Mouse (Mus musculus): ENCODE results near the gene Tmem164. TPM values are rescaled to one million over a fixed set of nuclear protein-coding genes. Genes with fewer than 3 reads are reported as not detected.

Tmem164 gene
- polyA plus RNA-seq, 1 experiment from 2014 or later = 36.4 TPM

DNA sequence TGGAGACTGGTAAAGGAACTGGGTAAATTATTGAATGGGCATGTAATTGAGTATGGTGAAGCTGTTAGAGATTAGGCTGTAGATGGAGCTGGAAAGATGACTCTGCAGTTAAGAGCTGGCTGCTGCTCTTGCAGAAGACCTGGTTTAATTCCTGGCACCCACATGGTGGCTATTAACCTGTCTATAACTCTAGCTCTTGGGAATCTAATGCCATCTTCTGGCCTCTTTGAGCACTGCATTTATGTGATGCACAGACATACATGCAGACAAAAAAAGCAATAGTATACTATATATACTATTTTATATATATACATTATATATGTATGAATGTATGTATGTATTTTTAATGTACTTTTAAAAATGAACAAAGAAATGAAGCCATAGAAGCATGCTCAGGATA lies 66.2 kb downstream of the Tmem164 start:
- Histone ChIP-seq H3K36me3 (ENCODE audit: control insufficient read depth, insufficient read depth, low read length) (no peaks in the 10 kb centered on the region), H3K4me3 (ENCODE audit: low read depth, low read length) (no peak overlapping the region), H3K4me2 (ENCODE audit: low read depth, severe bottlenecking) (no peak overlapping the region), H3K4me1 (ENCODE audit: control insufficient read depth, insufficient read depth, low read length) (no peaks in the 10 kb centered on the region), H3K27me3 (ENCODE audit: control insufficient read depth, insufficient read depth, low read length) (0 out of 2 replicates have a peak, but pooled peaks cover 4% of the 10 kb centered on the region), H3K27ac (replicated peaks; ENCODE audit: low read depth, low read length) (no peak overlapping the region), H3K9ac (ENCODE audit: low read length) (no peak overlapping the region), H3K9me3 (ENCODE audit: control insufficient read depth, low read length) (no peaks in the 10 kb centered on the region)
- DNase-seq (ENCODE audit: low spot score) (no peak), ATAC-seq (ENCODE audit: insufficient number of reproducible peaks, low FRiP score, low TSS enrichment, low read depth) (no peak)

DNA sequence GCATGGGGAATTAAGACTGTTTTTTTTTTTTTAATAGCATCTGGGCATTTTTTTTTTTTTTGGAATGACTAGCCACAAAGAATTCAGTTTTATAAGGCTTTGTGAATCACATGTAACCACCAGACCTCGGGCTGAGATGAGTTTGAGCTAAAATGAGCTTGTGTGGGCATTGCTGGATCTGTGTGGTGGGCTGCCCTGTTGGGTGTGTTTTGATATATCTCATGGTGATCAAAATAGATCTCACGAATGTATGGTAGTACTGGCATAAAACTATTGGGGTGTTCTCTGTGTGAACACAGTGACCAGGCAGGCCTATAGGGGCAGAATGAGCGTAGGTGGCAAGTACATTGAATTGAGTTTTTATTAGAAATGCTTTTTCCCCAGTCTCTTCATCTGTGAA lies 67.4 kb downstream of the Tmem164 start:
- no peaks in the 10 kb centered on the region for H3K9me3 ChIP-seq (ENCODE audit: control insufficient read depth, low read length)
- H3K4me2 ChIP-seq (ENCODE audit: low read depth, severe bottlenecking) = no peak overlapping the region
- H3K9ac ChIP-seq (ENCODE audit: low read length) = no peak overlapping the region
- WGBS = 77% methylated on average over 3 of the region's 3 CpGs
- ATAC-seq (ENCODE audit: insufficient number of reproducible peaks, low FRiP score, low TSS enrichment, low read depth) (no peak), DNase-seq (ENCODE audit: low spot score) (no peak)
- no peaks in the 10 kb centered on the region for H3K36me3 ChIP-seq (ENCODE audit: control insufficient read depth, insufficient read depth, low read length)
- H3K4me3 ChIP-seq (ENCODE audit: low read depth, low read length) = no peak overlapping the region
- H3K27me3 ChIP-seq (ENCODE audit: control insufficient read depth, insufficient read depth, low read length) = 0 out of 2 replicates have a peak, but pooled peaks cover 4% of the 10 kb centered on the region
- no peak overlapping the region for H3K27ac ChIP-seq (replicated peaks; ENCODE audit: low read depth, low read length)
- H3K4me1 ChIP-seq (ENCODE audit: control insufficient read depth, insufficient read depth, low read length) = no peaks in the 10 kb centered on the region

DNA sequence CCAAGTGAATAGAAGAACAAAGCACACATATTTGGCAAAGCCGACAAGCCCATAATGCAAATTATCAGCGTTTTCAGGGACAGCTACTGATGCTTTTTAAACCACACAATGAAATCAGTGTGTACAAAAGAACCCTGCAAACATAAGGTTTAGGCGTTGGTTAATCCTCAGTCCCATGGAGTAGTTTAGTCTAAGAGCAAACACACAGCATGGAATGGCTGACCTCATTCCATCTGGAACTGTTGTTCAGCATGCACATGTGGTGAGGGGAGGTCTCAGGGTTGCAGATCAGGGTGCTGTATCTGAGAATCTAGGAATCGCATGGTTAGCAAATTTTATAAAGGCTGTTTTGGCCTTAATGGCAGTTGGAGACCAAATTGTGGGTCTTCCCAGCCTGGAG lies 69.6 kb downstream of the Tmem164 start:
- no peak overlapping the region for H3K4me2 ChIP-seq (ENCODE audit: low read depth, severe bottlenecking)
- H3K36me3 ChIP-seq (ENCODE audit: control insufficient read depth, insufficient read depth, low read length) = no peaks in the 10 kb centered on the region
- H3K4me3 ChIP-seq (ENCODE audit: low read depth, low read length) = no peak overlapping the region
- DNase-seq (ENCODE audit: low spot score) (no peak), ATAC-seq (ENCODE audit: insufficient number of reproducible peaks, low FRiP score, low TSS enrichment, low read depth) (no peak)
- H3K4me1 ChIP-seq (ENCODE audit: control insufficient read depth, insufficient read depth, low read length) = no peaks in the 10 kb centered on the region
- WGBS = 84% methylated on average over 4 of the region's 4 CpGs
- H3K27me3 ChIP-seq (ENCODE audit: control insufficient read depth, insufficient read depth, low read length) = 0 out of 2 replicates have a peak, but pooled peaks cover 8% of the 10 kb centered on the region
- no peak overlapping the region for H3K27ac ChIP-seq (replicated peaks; ENCODE audit: low read depth, low read length)
- no peak overlapping the region for H3K9ac ChIP-seq (ENCODE audit: low read length)
- H3K9me3 ChIP-seq (ENCODE audit: control insufficient read depth, low read length) = no peaks in the 10 kb centered on the region

DNA sequence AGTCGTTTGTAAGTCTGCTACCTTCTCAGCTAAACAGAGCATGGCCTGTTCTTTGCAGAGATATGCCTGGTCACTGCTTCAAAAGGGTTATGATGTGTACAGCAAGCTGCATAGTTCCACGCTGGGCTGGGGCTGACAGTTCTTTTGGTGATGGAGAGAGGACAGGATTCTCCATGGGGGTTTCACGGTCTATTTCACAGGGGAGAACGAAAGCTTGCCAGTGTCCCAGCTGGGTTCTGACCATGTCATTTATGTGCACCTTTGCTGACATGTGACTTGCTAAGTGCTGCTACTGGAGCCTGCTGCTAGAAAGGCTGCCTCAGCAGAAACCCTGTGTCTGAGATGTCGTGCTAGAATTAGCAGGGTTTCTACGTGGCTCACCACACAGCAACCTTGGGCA lies 74.3 kb downstream of the Tmem164 start:
- H3K36me3 ChIP-seq (ENCODE audit: control insufficient read depth, insufficient read depth, low read length) = no peaks in the 10 kb centered on the region
- DNase-seq (ENCODE audit: low spot score) (no peak), ATAC-seq (ENCODE audit: insufficient number of reproducible peaks, low FRiP score, low TSS enrichment, low read depth) (no peak)
- H3K27me3 ChIP-seq (ENCODE audit: control insufficient read depth, insufficient read depth, low read length) = 0 out of 2 replicates have a peak, but pooled peaks cover 8% of the 10 kb centered on the region
- H3K4me3 ChIP-seq (ENCODE audit: low read depth, low read length) = no peak overlapping the region
- H3K9me3 ChIP-seq (ENCODE audit: control insufficient read depth, low read length) = no peaks in the 10 kb centered on the region
- 90% methylated on average over 6 of the region's 6 CpGs for WGBS
- no peak overlapping the region for H3K27ac ChIP-seq (replicated peaks; ENCODE audit: low read depth, low read length)
- no peak overlapping the region for H3K4me2 ChIP-seq (ENCODE audit: low read depth, severe bottlenecking)
- no peaks in the 10 kb centered on the region for H3K4me1 ChIP-seq (ENCODE audit: control insufficient read depth, insufficient read depth, low read length)
- no peak overlapping the region for H3K9ac ChIP-seq (ENCODE audit: low read length)

DNA sequence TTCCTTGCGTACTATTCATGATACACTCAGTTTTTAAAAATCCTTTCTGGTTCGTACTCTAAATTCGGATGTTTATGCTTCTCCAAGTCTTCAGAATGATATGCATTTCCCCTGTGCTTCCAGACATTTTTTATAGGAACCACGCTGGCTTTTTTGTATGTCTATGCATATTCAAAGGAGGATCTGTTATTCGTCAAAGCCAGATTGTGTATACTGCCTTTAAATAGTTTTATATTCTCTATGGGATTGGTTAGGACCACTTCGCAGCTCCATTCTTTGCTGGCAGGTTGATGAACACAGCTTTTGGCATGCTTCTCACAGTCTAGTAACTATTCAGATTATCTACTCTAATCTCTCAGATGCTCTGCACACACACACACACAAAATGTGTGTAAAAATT lies 79.2 kb downstream of the Tmem164 start:
- Histone ChIP-seq H3K4me3 (ENCODE audit: low read depth, low read length) (no peak overlapping the region), H3K36me3 (ENCODE audit: control insufficient read depth, insufficient read depth, low read length) (no peaks in the 10 kb centered on the region), H3K27ac (replicated peaks; ENCODE audit: low read depth, low read length) (no peak overlapping the region), H3K4me2 (ENCODE audit: low read depth, severe bottlenecking) (no peak overlapping the region), H3K27me3 (ENCODE audit: control insufficient read depth, insufficient read depth, low read length) (peaks cover 7% of the 10 kb centered on the region; the same call in 1 of the 2 replicates), H3K4me1 (ENCODE audit: control insufficient read depth, insufficient read depth, low read length) (no peaks in the 10 kb centered on the region), H3K9ac (ENCODE audit: low read length) (no peak overlapping the region), H3K9me3 (ENCODE audit: control insufficient read depth, low read length) (no peaks in the 10 kb centered on the region)
- DNase-seq (ENCODE audit: low spot score) = no peak
- WGBS = 88% methylated on average over 6 of the region's 6 CpGs
- ATAC-seq (ENCODE audit: insufficient number of reproducible peaks, low FRiP score, low TSS enrichment, low read depth) = no peak

DNA sequence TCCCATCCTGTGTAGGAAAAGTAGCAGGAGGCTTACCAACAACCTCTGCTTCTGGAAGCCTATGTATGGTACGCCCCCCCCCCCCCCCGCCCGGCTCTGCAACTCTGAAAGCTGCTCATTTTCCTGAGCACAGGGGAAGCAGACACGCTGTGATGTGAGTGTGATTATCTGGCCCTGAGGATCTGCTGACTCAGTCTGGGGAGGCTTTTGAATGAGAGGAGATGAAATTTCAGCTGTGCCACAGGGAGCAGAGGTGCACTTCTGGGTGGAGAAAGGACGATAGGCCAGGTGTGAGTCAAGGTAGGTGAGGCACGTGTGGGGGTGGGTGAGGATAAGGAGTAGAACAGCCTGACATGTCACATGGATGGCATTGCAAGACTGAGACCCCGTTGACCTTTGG lies 82.1 kb downstream of the Tmem164 start:
- Histone ChIP-seq H3K36me3 (ENCODE audit: control insufficient read depth, insufficient read depth, low read length) (no peaks in the 10 kb centered on the region), H3K4me2 (ENCODE audit: low read depth, severe bottlenecking) (no peak overlapping the region), H3K27me3 (ENCODE audit: control insufficient read depth, insufficient read depth, low read length) (peaks cover 3% of the 10 kb centered on the region; the same call in 1 of the 2 replicates), H3K4me1 (ENCODE audit: control insufficient read depth, insufficient read depth, low read length) (no peaks in the 10 kb centered on the region), H3K27ac (replicated peaks; ENCODE audit: low read depth, low read length) (no peak overlapping the region), H3K9me3 (ENCODE audit: control insufficient read depth, low read length) (no peaks in the 10 kb centered on the region), H3K4me3 (ENCODE audit: low read depth, low read length) (no peak overlapping the region), H3K9ac (ENCODE audit: low read length) (no peak overlapping the region)
- DNase-seq (ENCODE audit: low spot score) = no peak
- ATAC-seq (ENCODE audit: insufficient number of reproducible peaks, low FRiP score, low TSS enrichment, low read depth) = no peak
- 87% methylated on average over 7 of the region's 7 CpGs for WGBS

DNA sequence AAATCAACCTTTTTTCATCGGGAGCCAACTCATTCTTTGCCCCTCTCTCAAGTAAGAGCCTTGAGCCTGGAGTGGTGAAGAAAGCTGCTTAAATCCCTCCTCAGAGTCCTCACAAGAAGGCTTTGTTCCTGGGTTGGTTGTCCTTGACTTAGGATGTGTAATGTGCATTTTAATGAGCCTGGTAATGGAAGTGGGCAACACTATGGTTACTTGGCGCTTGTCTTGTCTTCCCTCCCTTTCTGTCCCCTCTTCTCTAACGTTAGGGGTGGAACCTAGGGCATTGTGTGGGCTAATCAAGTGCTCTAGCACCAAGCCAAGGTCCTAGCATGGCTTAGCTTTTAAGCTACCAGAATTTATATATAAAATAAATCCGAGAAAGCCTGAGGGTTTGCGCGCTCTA lies 88.5 kb downstream of the Tmem164 start:
- no peak overlapping the region for H3K4me3 ChIP-seq (ENCODE audit: low read depth, low read length)
- H3K36me3 ChIP-seq (ENCODE audit: control insufficient read depth, insufficient read depth, low read length) = 0 out of 2 replicates have a peak, but pooled peaks cover 2% of the 10 kb centered on the region
- no peaks in the 10 kb centered on the region for H3K9me3 ChIP-seq (ENCODE audit: control insufficient read depth, low read length)
- H3K27ac ChIP-seq (replicated peaks; ENCODE audit: low read depth, low read length) = no peak overlapping the region
- no peak for DNase-seq (ENCODE audit: low spot score)
- no peaks in the 10 kb centered on the region for H3K4me1 ChIP-seq (ENCODE audit: control insufficient read depth, insufficient read depth, low read length)
- H3K4me2 ChIP-seq (ENCODE audit: low read depth, severe bottlenecking) = no peak overlapping the region
- no peaks in the 10 kb centered on the region; the same call in 1 of the 2 replicates for H3K27me3 ChIP-seq (ENCODE audit: control insufficient read depth, insufficient read depth, low read length)
- no peak for ATAC-seq (ENCODE audit: insufficient number of reproducible peaks, low FRiP score, low TSS enrichment, low read depth)
- H3K9ac ChIP-seq (ENCODE audit: low read length) = no peak overlapping the region
- 88% methylated on average over 6 of the region's 6 CpGs for WGBS

DNA sequence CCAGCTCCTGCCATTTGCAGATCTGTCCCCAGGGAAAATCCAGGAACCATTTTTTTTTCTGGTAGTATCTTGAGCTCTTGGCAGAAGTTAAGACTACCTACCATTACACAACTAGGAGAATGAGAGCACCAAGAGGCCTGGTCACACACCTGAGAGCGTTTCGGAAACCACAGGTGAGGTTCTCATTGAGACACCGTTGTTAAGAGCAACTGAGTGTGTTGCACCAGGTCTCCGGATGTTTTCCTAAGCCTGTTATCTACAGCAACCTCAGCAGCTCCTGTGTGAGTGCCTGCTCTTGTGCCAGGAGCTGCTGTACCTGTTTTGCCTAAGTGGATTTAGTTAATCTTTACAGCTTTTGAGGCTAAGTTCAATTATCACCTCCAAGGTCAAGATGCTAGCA lies 92.5 kb downstream of the Tmem164 start:
- 87% methylated on average over 4 of the region's 4 CpGs for WGBS
- no peak overlapping the region for H3K9ac ChIP-seq (ENCODE audit: low read length)

DNA sequence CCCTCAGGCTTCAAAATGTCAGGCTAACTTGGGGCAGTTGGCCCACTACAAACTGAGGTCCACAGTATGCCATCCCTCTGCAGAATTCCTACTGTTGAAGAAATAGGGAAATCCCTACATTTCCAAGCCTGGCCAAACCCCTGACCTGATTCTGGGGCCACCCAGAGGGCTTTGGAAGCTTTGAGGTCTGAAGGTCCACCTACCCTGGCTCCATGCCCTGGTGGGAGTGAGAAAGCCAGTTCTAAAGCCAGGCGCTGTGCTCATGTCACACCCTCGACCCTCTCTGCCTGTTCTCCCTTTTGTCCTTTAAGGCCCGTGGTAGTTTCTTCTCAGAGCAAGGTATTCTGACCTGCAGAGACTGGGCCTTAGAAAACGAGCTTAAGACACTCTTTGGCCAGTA lies 94.9 kb downstream of the Tmem164 start:
- Histone ChIP-seq H3K4me3 (ENCODE audit: low read depth, low read length) (no peak overlapping the region), H3K36me3 (ENCODE audit: control insufficient read depth, insufficient read depth, low read length) (peaks cover 2% of the 10 kb centered on the region; the same call in 1 of the 2 replicates), H3K9ac (ENCODE audit: low read length) (no peak overlapping the region), H3K27ac (replicated peaks; ENCODE audit: low read depth, low read length) (no peak overlapping the region), H3K9me3 (ENCODE audit: control insufficient read depth, low read length) (no peaks in the 10 kb centered on the region), H3K4me1 (ENCODE audit: control insufficient read depth, insufficient read depth, low read length) (no peaks in the 10 kb centered on the region), H3K27me3 (ENCODE audit: control insufficient read depth, insufficient read depth, low read length) (peaks cover 9% of the 10 kb centered on the region; the same call in 1 of the 2 replicates), H3K4me2 (ENCODE audit: low read depth, severe bottlenecking) (no peak overlapping the region)
- WGBS = 76% methylated on average over 4 of the region's 4 CpGs
- ATAC-seq (ENCODE audit: insufficient number of reproducible peaks, low FRiP score, low TSS enrichment, low read depth) = no peak
- DNase-seq (ENCODE audit: low spot score) = no peak

More for the DNA sequence above, 92.5 kb downstream of the Tmem164 start:
- no peaks in the 10 kb centered on the region for H3K9me3 ChIP-seq (ENCODE audit: control insufficient read depth, low read length)
- no peak overlapping the region for H3K27ac ChIP-seq (replicated peaks; ENCODE audit: low read depth, low read length)
- no peak for DNase-seq (ENCODE audit: low spot score)
- H3K4me2 ChIP-seq (ENCODE audit: low read depth, severe bottlenecking) = no peak overlapping the region
- H3K4me3 ChIP-seq (ENCODE audit: low read depth, low read length) = no peak overlapping the region
- peaks cover 2% of the 10 kb centered on the region; the same call in 1 of the 2 replicates for H3K36me3 ChIP-seq (ENCODE audit: control insufficient read depth, insufficient read depth, low read length)
- no peaks in the 10 kb centered on the region for H3K4me1 ChIP-seq (ENCODE audit: control insufficient read depth, insufficient read depth, low read length)
- peaks cover 8% of the 10 kb centered on the region; the same call in 1 of the 2 replicates for H3K27me3 ChIP-seq (ENCODE audit: control insufficient read depth, insufficient read depth, low read length)
- no peak for ATAC-seq (ENCODE audit: insufficient number of reproducible peaks, low FRiP score, low TSS enrichment, low read depth)

Data from limb, embryonic 11.5 days (tissue).